Mouse (Mus musculus): ENCODE results near the gene Aars. TPM values are rescaled to one million over a fixed set of nuclear protein-coding genes. Genes with fewer than 3 reads are reported as not detected.
"Not testable (repeated sequence)": the region's sequence is repeated elsewhere in the genome, so short reads cannot be mapped to it uniquely, and the experiment has no call there.

Aars gene
- 65.7 and 70.7 TPM in 2 replicates for polyA plus RNA-seq (2012; rRNA removed)

DNA sequence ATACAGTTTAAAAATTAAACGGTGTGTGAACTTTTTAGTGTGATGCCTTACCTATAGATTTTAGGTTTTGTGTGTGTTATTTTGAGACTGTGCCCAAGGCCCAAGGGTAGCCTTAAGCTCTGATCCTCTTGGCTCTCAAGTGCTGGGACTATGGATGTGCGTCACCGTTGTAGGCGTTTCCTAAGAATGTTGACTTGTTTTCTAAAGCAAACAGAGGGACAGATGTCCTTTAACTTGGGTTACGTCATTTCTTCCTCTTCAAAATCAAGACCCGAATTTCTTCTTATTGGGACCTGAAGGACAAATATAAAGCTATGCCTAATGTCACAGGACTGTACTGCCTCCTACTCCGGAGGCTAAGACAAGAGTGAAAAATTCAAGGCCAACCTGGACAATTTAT lies at the start of gene Aars:
Aars (plus strand) TSS at position 229 of the 400 bp plus-strand sequence.
- no peak for DNase-seq (ENCODE audit: extremely low spot score in 1 of 2, low spot score in 1 of 2)

DNA sequence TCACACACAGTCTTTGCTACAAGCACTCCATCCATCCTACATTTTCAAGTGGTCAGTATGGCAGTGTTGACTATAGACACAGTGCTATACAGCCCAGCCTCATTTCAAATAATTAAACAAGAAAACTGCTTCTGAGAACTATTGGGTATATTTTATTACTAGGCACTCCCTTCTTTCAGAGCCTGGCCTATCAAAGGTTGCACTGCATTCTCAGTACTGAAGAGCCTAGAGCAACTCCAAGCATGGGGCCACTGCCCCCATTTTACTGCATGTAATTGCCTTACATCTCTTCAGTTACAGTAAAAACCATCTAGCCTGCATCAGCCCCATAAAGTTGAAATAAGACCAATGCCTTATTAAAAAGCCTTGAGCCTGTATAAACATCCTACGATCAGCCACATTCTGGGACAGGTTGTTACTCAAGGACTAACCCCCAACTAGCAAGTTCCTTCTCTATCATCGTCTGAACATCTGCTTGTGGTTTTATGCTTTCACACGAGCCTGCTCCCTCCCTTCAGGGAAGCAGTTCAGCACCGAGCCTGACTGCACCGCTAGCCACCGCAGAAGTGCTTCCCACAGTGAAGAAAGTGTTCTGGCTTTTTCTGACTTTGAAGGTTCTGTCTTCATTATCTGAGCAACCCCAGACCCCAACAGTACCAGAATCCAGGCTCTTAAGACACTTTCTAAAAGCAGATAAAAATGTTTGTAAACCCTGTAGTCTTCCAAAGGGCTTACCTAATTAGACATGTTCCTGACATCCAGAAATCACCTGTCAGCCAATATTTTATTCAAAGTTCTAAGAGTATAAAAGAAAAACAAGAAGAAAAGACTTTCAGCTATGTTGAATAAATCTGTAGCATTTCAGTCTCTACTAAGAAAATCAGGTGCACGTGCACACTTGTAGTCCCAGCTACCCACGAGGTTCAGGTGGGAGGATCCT lies 44.9 kb upstream of the Aars start:
- no peak for DNase-seq (ENCODE audit: extremely low spot score in 1 of 2, low spot score in 1 of 2)

DNA sequence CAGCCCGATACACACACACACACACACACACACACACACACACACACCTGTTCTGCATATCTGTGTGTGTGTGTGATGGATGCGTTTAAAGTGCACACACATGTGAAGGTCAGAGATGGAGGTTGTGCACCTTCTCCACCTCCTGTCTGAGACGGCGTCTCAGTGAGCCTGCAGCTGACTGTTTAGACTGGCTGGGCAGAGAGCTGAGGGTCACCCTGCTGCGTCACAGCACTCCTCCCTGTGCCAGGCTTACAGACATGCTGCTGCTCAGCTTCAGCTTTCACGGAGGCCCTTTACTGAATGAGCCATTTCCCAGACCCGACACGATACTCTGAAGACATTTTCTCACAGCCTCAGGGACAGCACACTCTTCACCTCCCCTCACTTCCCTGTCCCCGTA lies 42.9 kb upstream of the Aars start:
- no peak for DNase-seq (ENCODE audit: extremely low spot score in 1 of 2, low spot score in 1 of 2)

DNA sequence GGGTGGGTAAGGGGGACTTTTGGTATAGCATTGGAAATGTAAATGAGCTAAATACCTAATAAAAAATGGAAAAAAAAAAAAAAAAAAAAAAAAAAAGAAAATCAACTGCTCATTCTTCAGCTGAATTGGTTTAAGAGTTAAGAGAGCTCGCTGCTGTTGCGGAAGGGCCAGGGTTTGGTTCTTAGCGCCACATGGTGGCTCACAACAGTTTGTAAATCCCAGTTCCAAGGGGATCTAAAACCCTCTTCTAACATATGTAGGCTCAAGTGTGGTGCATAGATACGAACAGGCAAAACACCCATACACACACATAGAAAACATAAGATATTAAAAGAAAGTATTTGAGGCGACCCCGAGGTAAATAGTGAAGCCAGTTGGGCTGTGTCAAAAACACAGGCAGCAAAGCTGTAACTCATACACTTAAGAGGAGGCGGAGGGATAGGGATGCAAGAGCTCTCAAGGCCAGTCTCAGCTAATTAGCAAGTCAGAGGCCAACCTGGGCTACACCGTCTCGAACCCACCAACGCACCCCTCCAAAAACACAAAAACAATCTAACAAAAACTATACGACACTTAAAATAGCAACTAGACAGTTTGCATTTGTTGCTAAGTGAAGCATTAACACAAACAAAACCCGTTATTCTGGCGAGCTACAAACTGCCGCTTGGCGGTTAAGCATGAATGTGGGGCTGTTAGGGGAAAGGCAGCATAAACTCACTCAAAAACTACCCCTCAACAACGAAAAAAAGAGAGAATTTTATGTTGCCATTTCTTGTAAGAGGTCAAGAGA lies 36.1 kb upstream of the Aars start:
- no peak for DNase-seq (ENCODE audit: extremely low spot score in 1 of 2, low spot score in 1 of 2)

DNA sequence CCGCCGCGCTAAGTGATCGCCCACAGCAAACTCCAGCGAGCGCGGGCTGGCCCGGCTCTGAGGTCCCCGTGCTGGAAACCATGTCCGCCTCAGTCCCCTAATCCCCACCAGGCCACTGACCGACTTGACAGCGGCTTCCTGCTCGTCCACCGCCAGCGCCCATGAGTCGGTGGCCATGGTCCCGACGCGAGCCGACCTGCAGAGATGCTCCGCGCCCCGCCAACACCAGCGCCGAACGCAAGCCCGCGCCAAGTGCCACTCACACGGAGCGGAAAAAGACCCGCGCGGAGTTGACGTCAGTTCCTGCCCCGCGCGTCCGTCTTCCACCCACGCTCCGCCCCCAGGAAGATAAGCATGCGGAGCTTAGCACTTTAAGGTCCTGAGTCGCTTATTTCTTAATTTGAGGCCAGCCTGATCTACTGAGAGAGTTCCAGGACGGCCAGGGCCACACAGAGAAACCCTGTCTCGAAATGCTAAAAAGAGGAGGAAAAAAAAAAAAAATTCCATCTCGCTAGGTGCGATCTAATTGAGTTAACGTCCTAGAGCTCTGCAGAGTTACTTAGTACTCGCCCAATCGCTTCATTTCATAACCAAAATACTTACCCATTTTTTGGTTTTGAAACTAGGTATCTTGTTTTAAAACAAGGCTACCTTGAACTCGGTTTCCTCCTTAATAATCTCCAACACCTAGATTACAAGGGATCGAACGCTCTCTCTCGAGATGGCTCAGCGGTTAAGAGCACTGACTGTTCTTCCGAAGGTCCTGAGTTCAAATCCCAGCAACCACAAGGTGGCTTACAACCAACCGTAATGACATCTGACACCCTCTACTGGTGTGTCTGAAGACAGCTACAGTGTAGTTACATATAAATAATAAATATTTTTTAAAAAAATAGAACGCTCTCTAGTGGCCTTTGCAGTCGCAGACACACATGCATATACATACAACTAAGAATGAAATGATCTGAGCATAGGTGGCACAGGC lies 35.1 kb upstream of the Aars start, which contains the start of gene Ddx19a:
Ddx19a (minus strand) TSS at position 254 of the 985 bp plus-strand sequence.
- DNase-seq (ENCODE audit: extremely low spot score in 1 of 2, low spot score in 1 of 2): peak; percentile 76 to 94

DNA sequence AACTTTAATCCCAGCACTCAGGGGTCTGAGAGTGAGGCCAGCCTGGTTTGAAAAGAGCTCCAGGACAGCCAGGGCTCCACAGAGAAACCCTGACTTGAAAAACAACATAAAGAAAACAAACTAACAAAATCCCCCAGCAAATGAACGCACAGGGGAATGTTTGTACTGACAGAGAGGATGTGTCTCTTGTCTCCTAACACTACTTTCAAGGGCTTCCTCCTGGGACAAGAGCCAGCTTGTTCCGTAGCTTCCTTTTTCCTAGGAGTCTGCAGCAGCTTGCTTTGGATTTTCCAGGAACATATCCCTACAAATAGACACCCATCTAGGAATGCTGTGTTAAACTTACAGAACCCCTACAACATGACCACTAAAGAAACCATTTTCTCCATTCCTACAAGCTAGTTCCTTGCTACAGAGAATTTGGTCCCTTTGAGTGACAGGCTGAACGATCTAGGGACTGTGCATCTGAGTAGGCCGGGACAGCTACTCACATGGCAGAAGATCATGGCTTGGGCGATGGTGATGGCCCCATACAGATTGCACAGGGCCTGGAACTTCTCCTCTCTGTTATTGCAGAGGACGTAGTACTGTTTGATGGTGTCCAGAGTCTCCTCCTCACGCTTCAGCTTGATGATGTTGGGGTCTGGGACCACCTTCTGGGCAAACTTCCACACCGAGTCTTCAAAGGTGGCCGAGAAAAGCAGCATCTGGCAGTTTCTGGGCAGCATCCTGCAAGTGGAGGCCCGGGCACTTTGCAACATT lies 22.5 kb upstream of the Aars start:
- DNase-seq (ENCODE audit: extremely low spot score in 1 of 2, low spot score in 1 of 2): not testable (repeated sequence)

DNA sequence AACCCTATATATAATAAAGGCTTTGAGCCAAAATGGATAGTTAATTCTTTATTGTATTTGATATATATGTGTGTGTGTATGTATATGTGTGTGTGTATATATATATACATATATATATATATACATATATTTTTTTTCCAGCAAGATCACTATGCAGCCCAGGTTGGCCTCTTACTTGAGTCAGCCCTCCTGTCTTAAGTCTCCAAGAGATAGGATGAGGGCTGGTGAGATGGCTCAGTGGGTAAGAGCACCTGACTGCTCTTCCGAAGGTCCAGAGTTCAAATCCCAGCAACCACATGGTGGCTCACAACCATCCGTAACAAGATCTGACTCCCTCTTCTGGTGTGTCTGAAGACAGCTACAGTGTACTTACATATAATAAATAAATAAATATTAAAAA lies 6.3 kb upstream of the Aars start:
- not testable (repeated sequence) for DNase-seq (ENCODE audit: extremely low spot score in 1 of 2, low spot score in 1 of 2)

DNA sequence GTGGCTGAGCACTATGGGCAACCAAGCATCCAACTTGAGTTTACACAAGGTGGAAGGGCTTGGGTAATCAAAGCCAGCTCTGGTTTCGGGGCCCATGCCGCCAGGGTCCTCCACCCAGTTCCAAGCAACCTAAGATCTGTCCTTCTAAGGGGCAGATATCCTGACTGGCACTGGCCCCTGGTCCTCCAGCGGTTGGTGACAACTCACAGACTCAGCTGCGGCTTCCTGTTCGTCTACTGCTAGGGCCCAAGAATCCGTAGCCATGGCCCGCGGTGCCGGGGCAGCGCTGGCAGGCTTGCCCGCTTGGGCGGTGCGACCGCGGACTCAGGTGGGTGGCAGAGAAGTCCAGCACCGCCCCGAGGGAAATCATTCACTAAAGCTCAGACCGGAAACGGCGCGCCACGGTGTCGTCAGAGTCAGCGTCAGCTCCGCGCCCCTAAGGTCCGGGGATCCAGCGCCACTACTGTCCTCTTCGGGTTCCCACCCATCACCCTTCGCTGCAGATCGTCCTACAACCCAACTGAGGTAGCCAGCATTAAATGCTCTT lies 5.5 kb upstream of the Aars start:
- DNase-seq (ENCODE audit: extremely low spot score in 1 of 2, low spot score in 1 of 2): peak; percentile 80 to 92

DNA sequence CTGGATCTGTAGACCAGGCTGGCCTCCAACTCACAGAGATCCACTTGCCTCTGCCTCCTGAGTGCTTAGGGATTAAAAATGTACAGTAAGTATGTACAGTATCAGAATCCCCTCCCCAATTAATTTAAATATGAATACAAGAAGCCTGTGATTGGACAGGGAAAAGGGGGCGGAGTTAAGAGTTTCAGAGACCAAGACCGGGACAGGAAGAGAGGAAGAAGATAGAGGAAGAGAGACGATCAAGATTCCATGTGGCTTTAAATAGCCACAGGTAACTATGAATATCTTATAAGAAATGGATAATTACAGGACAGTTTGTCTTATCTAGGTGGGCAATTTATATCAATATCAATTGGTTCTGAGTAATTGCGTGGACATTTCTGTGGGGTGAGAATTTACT lies 3.4 kb upstream of the Aars start:
- DNase-seq (ENCODE audit: extremely low spot score in 1 of 2, low spot score in 1 of 2): no peak

DNA sequence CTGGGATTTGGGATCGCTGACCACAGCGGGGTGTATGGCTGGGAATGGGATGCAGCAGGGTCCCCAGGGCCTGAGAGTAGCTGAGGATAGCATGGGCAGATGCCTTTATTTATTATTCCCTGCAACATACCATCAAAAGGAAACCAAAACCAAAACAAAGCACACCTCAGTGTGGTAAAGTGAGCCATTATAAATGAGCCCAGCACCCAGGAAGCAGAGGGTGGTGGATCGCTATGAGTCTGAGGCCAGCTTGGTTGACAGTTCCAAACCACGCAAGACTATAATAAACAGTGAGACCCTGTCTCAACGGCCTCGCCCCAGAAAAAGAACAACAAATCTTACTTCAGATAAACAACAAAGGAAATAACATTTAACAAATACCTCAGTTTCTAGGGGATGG lies 2.9 kb upstream of the Aars start:
- no peak for DNase-seq (ENCODE audit: extremely low spot score in 1 of 2, low spot score in 1 of 2)

DNA sequence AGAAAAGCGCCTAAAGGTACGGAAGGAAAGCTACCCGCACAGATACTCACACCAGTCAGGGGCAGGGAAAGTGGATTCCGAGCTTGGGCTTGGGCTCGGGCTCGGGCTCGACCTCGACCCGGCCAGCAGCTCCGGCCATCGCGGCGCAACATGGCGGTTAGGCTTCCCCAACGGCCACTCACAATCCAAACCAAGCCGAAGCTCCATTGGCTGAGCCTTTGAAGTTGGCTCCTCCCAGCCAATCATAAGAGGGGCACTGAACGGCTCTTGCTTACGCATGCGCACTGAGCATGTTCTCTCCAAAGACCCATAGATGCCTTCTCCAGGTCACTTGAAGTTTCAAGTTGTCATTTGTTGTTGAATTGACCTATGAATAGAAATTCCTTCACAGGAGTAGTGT lies 1.4 kb upstream of the Aars start, which contains the start of gene Ddx19b:
Ddx19b (minus strand) TSS at position 180 of the 400 bp plus-strand sequence.
- DNase-seq (ENCODE audit: extremely low spot score in 1 of 2, low spot score in 1 of 2): no peak

DNA sequence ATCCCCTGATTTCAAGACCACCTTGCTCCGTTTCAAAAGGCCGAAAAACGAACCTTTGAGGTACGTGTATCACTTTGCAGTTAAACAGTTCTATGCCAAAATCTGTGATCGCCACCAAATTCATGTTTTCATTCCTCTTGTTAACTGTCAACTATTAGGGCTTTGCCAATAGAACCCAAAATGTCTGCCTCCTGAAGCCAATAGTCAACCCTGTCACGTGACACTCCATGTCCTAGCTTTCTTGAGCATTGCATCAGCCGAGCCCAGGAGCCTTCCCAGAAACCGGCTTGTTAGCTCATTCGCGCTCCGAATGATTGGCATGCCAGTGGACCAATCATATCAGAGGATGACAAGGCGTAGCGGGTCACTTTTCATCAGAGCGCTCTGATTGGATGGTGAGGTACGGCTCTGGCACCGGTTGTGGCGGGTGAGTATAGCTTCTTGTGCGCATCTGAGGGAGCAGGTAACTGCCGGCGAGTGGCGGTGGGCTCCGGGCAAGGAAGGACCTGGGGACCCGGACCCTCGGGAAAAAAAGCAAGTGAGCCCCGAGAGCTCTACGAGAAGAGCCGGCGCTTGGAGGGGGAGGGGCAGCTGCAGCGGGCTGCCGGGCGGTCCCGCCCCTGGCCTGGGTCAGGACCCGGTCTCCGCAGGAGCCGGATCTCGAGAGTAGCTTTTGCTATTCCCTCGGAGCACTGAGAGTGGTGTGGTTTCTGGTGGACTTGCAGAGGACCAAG lies 705 bp downstream of the Aars start:
- peak; percentile 99 to 100 for DNase-seq (ENCODE audit: extremely low spot score in 1 of 2, low spot score in 1 of 2)

DNA sequence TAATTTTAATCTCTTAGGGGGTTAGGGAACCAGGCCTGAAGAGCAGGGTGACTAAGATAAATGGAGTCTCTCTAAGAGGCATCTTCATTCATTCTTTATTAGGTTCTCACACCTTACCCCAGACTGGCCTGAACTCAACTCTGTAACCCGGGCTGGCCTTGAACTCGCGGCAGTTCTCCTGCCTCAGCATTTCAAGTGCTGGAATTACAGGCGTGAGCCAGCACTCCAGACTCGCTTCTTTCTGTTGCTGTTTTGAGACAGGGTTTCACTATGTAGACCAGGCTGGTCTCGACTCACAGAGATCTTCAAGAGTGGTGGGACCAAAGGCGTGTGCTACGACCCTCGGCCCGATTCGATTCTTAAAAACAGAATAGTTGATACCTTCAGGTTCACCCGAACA lies 1.3 kb downstream of the Aars start:
- DNase-seq (ENCODE audit: extremely low spot score in 1 of 2, low spot score in 1 of 2): peak in 1 of 2 experiments; percentile 22

DNA sequence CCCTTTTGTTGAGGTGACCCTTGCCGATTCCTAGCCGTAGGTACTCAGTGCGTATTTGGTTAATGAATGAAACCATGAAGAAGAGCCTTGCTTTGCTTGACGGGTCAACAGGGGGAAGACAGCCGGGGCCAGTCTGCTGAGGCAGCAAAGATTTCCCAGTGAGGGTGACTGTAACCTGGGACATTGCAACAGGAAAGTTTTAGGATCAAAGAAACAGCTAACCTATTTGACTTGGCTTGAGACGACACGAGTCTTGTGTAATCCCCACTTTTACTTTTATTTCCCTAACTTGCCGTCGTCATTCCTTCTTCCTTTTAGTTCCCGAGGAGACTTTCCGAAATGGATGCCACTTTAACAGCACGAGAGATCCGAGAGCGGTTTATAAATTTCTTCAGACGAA lies 3.6 kb downstream of the Aars start:
- no peak for DNase-seq (ENCODE audit: extremely low spot score in 1 of 2, low spot score in 1 of 2)

DNA sequence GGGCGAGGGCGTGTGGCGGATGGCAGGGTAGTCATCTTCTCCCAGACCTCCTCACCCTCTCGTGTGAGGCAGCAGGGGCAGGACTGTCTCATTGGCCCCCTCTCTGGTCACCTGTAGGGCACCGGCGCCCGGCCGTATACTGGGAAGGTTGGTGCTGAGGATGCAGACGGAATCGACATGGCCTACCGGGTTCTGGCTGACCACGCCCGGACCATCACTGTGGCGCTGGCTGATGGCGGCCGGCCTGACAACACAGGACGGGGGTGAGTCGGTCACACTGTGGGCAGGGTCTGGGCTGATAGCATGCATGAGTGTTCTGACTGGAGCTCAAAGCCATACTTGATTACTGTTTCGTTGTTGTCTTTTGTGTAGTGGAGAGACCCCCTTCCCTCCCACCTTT lies 9.6 kb downstream of the Aars start:
- DNase-seq (ENCODE audit: extremely low spot score in 1 of 2, low spot score in 1 of 2): no peak

DNA sequence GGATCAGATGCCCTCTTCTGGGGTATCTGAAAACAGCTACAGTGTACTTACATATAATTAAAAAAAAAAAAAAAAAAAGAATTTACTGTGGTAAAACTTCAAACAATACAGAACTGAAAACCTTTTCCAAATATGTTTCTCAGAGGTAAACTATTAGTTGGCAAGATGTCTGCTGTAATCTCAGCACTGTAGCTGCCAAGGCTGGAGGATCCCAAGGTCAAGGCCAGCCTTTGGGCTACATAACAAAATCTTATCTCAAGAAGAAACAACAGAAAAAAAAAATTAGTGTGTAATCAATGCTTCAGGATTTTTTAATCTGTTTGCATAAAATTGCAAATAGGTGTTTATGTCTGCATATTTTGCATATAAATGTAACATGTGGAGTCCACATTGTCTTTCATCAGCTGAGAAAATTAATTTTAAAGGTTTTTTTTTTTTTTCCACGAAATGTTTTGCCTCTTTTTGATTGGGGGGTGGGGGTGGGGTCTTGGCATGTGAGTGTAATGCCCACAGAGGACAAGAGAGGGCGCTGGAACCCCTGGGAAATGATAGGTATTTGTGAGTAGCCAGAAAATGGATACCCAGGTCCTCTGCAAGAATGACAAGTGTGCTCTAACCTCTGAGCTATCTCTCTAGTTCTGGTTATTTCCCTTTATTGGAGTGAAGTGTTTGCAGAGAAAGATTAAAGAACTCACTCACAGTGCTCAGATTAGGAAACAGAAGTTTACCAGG lies 11.2 kb downstream of the Aars start:
- DNase-seq (ENCODE audit: extremely low spot score in 1 of 2, low spot score in 1 of 2): no peak

DNA sequence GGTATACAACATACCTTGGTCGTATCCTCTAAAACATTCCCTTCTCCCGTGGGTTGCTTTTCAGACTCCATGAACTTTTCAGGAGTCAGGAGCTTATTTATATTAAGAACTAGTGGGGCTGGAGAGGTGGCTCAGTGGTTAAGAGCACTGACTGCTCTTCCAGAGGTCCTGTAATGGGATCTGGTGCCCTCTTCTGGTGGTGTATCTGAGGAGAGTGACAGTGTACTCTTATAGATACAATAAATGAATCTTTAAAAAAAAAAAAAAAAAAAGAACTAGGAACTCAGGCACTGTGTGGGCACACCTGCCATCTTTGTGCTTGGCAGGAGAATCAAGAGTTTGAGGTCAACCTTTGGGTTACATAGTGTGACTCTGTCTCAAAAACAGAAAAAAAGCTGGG lies 15.8 kb downstream of the Aars start:
- DNase-seq (ENCODE audit: extremely low spot score in 1 of 2, low spot score in 1 of 2): no peak

DNA sequence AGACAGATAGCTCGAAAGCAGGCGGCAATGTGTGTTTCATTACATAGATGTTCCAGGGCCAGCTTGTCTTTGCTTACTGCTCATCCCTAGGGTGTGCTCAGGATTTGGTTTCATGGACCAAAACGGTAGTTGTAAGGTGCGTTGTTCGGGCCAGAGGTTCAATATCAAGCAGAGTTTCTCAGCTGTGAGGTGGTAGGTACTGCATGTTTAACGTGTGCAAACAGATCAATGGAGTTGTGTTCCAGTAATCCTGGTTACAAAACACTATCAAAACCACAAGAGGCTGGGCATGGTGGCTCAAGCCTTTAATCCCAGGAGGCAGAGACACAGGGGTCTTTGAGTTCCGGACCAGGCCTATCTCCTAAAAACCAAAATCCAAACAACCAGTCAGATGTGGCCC lies 16.2 kb downstream of the Aars start:
- no peak for DNase-seq (ENCODE audit: extremely low spot score in 1 of 2, low spot score in 1 of 2)

Measured in frontal cortex, adult 2 months (tissue).